Mouse (Mus musculus): ENCODE results near the gene Olfr732.

The Olfr732 gene

GRCm38 (mm10) chr14:50284106-50284505 lies at the start of gene Olfr732:
Gene Olfr732, minus strand, starts transcription at chr14:50284206.
- DNase-seq (ENCODE audit: low read depth): no peak

DNA sequence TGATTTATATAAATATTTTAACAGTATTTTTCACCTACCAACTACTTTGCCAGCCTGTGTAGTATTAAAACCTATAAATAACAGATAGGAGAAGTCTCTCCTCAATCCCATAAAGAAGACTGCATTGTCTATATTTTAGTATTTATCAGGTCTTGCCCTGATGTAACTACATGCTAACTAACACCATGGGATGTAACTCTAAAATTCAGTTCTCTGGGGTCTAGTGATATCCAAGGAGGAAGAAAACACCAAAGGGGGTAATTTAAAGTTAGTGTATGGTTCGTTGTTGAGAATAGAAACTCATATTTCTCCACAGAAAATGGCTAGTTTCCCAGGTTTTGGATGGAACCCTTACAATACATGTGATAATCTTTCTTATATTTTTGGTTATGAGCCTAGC lies 42.7 kb upstream of the Olfr732 start, which contains the start of gene Olfr734:
Olfr734 (minus strand) TSS at position 101 of the 400 bp plus-strand sequence.
- DNase-seq (ENCODE audit: low read depth): no peak

DNA sequence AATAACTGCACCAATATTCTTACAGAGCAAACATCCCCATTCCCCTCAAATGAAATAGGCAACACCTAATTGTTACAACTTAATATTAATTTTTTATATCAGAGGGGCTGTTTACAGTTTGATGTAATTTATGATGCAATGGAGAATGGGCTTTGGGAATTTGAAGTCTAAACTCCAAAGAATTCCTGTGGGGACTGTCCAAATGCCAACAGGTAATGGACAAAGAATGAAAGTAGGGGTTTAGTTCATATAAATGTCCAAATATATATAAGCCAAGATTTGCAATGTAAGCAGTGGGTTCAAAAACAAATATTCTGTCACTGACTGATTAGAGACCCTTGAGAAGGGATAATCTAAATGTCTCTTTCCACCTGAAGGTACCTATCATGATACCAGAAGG lies 17.4 kb upstream of the Olfr732 start, which contains the start of gene Olfr733:
Olfr733 (minus strand) TSS at position 101 of the 400 bp plus-strand sequence.
- no peak for DNase-seq (ENCODE audit: low read depth)

GRCm38 (mm10) chr14:50241766-50242165 lies 42.2 kb downstream of the Olfr732 start, which contains the start of gene Olfr731:
Gene Olfr731, minus strand, starts transcription at chr14:50241866.
- DNase-seq (ENCODE audit: low read depth): no peak

Measured in c-Kit-positive CD71-positive TER-119-negative erythroid progenitor cells, embryonic 14.5 days (primary cell).